ENCODE assay signal across 8 mouse cellular contexts in the genomic region with DNA sequence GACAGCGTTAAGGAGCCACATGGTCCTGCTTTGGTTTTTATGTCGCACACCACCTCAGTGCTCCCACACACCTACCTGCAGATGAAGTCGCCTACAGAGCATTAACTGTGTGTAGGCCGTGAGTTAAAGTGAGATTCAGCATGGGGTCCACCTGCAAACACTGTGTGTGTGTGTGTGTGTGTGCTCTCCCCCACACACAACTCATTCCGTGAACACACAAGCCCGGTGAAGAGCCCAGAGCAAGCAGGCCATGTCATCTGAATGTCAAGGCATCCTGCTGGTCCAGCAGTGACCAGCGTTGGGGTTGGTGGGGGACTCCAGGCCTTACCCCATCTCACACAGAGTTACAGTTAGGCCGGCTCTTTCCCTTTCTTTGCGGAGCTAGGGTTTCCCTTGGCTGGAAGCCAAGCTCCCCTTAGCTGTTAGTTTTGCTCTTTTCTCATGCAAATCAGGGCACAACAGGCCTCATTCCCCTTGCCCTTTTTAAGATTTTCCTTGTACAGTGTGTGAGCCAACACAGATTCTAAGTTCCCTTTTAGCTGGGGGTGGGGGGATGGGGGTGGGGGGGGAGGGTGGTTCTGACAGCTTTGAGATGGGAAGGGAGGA.
DNase-seq lines count a peak whose midpoint lies in the region; ATAC-seq and TF ChIP-seq lines count a peak whose summit lies in the region.

No protein-coding gene starts in this region.

- no peaks in the 10 kb centered on the region for H3K9me3 ChIP-seq in hindbrain, embryonic 10.5 days
- no peaks in the 10 kb centered on the region for H3K9me3 ChIP-seq in midbrain, embryonic 16.5 days (replicated peaks; ENCODE audit: control insufficient read depth, low read length, poor library complexity, severe bottlenecking)
- no peaks in the 10 kb centered on the region for H3K9me3 ChIP-seq in liver, postnatal 0 days (ENCODE audit: low read length)

- H3K4me1 ChIP-seq in hindbrain, embryonic 10.5 days (replicated peaks): peaks cover 32% of the 10 kb centered on the region
- peaks cover 20% of the 10 kb centered on the region for H3K4me1 ChIP-seq in midbrain, embryonic 16.5 days (ENCODE audit: control insufficient read depth, insufficient read depth, low read length)
- H3K4me1 ChIP-seq in liver, postnatal 0 days (ENCODE audit: insufficient read depth): no peaks in the 10 kb centered on the region

- H3K27me3 ChIP-seq in hindbrain, embryonic 10.5 days (ENCODE audit: insufficient read depth, poor library complexity, severe bottlenecking): no peaks in the 10 kb centered on the region
- no peaks in the 10 kb centered on the region for H3K27me3 ChIP-seq in midbrain, embryonic 16.5 days (ENCODE audit: control insufficient read depth, insufficient read depth, low read depth, low read length)
- no peaks in the 10 kb centered on the region for H3K27me3 ChIP-seq in liver, postnatal 0 days (ENCODE audit: insufficient read depth, low read length)

- TF ChIP-seq EP300 in liver, postnatal 0 days (IDR thresholded peaks at IDR 0.05; ENCODE audit: low read depth): no peak

- H3K36me3 ChIP-seq in hindbrain, embryonic 10.5 days: peaks cover 6% of the 10 kb centered on the region; the same call in 1 of the 2 replicates
- H3K36me3 ChIP-seq in midbrain, embryonic 16.5 days (ENCODE audit: control insufficient read depth, insufficient read depth, low read length): no peaks in the 10 kb centered on the region
- H3K36me3 ChIP-seq in liver, postnatal 0 days (replicated peaks; ENCODE audit: insufficient read depth, low read length): no peaks in the 10 kb centered on the region

- H3K4me3 ChIP-seq in left cerebral cortex, adult 2 months: no peak overlapping the region
- H3K4me3 ChIP-seq in hindbrain, embryonic 10.5 days: peak overlapping the region; percentile 27; the same call in 1 of the 2 replicates
- H3K4me3 ChIP-seq in midbrain, embryonic 16.5 days (ENCODE audit: low read depth, low read length): no peak overlapping the region
- no peak overlapping the region for H3K4me3 ChIP-seq in liver, postnatal 0 days (ENCODE audit: low read depth, low read length)

- no peak overlapping the region for H3K9ac ChIP-seq in midbrain, embryonic 16.5 days (ENCODE audit: low read depth, low read length)
- H3K9ac ChIP-seq in liver, postnatal 0 days (replicated peaks): no peak overlapping the region

- H3K4me2 ChIP-seq in midbrain, embryonic 16.5 days (ENCODE audit: low read length): no peak overlapping the region
- no peak overlapping the region for H3K4me2 ChIP-seq in liver, postnatal 0 days (ENCODE audit: low read depth, low read length)

- H3K27ac ChIP-seq in left cerebral cortex, adult 2 months: peak overlapping the region; percentile 40; the same call in 1 of the 2 replicates
- H3K27ac ChIP-seq in hindbrain, embryonic 10.5 days: peak overlapping the region; percentile 80
- no peak overlapping the region for H3K27ac ChIP-seq in midbrain, embryonic 16.5 days (ENCODE audit: low read length)
- H3K27ac ChIP-seq in liver, postnatal 0 days (ENCODE audit: low read depth): no peak overlapping the region

- no peak for TF ChIP-seq CTCF in left cerebral cortex, adult 2 months (IDR thresholded peaks at IDR 0.05)
- no peak for TF ChIP-seq CTCF in liver, postnatal 0 days (IDR thresholded peaks at IDR 0.05; ENCODE audit: low read depth)

- no peak for DNase-seq in left cerebral cortex, adult 2 months (ENCODE audit: extremely low spot score in 1 of 2, low spot score in 2 of 2)
- no peak for DNase-seq in left cerebral cortex, adult 8-10 months (ENCODE audit: low spot score in 2 of 2)
- DNase-seq in embryo, embryonic 10.5 days (ENCODE audit: low spot score): peak; percentile 45
- peak; percentile 25 for DNase-seq in hindbrain, embryonic 10.5 days (ENCODE audit: low spot score)
- DNase-seq in liver, postnatal 0 days: no peak
- DNase-seq in thymus, postnatal 14 days: no peak

- 14% methylated on average over 9 of the region's 9 CpGs for WGBS in hindbrain, embryonic 10.5 days
- 13% methylated on average over 9 of the region's 9 CpGs for WGBS in midbrain, embryonic 16.5 days
- WGBS in liver, postnatal 0 days (ENCODE audit: insufficient replicate concordance): 52% methylated on average over 9 of the region's 9 CpGs

- intact Hi-C loops in left cerebral cortex, adult 2 months (cut with DNase I): no loop called here

- peak; percentile 75 for ATAC-seq in midbrain, embryonic 16.5 days
- no peak for ATAC-seq in granulocyte monocyte progenitor cell, adult 5-6 weeks (replicated peaks; ENCODE audit: poor library complexity, severe bottlenecking)
- no peak for ATAC-seq in liver, postnatal 0 days

Comparison
In these comparisons a context has a peak if more than half of its experiments do, and no peak if none do; other contexts are left out.
1. DNase-seq: peak in embryo, embryonic 10.5 days (single experiment) and hindbrain, embryonic 10.5 days (single experiment); none in left cerebral cortex, adult 2 months (0 of 2), left cerebral cortex, adult 8-10 months (0 of 2), liver, postnatal 0 days (single experiment) and thymus, postnatal 14 days (single experiment).
2. H3K27ac ChIP-seq: peak in left cerebral cortex, adult 2 months (single experiment) and hindbrain, embryonic 10.5 days (single experiment); none in midbrain, embryonic 16.5 days (single experiment) and liver, postnatal 0 days (single experiment).